Mouse (Mus musculus) brown adipose tissue, adult 24 weeks (tissue): ENCODE results near the gene Arid1b. TPM values are rescaled to one million over a fixed set of nuclear protein-coding genes. Genes with fewer than 3 reads are reported as not detected.

ENCODE experiments used
- H3K27ac ChIP-seq: fragments of 200-500 bp; replicated peaks from 2 replicates; pipeline ENCODE4 v1.5.1; 2012; ENCODE audit warnings: low read depth, mild to moderate bottlenecking, low read length
- H3K4me1 ChIP-seq: fragments of 200-500 bp; 2 replicates; pipeline ENCODE4 v1.6.1; 2012; ENCODE audit warnings: low read length, mixed read lengths; ENCODE audit not compliant: control insufficient read depth, insufficient read depth, insufficient read length
- H3K4me3 ChIP-seq: fragments of 200-500 bp; 2 replicates; pipeline ENCODE4 v1.5.1; 2012; ENCODE audit warnings: low read depth, mild to moderate bottlenecking, low read length, moderate library complexity; ENCODE audit not compliant: insufficient read depth
- polyA plus RNA-seq: library from polyadenylated mRNA; stranded (reverse); fragments of >200 nt; gene quantifications from 2 replicates; pipeline ENCODE4 v1.2.4, GENCODE M21; 2012; ENCODE audit not compliant: missing spikeins, insufficient read depth, insufficient read length

Arid1b gene
- polyA plus RNA-seq, 1 experiment = 13.9 TPM

- H3K27ac ChIP-seq = no peak overlapping the region
- no peak overlapping the region for H3K4me3 ChIP-seq
- peaks cover 60% of the 10 kb centered on the region for H3K4me1 ChIP-seq
Observed at GRCm38 (mm10) chr17:5002937-5003508, 8.9 kb downstream of the Arid1b start.

- 0 out of 2 replicates have a peak overlapping the region, but pooled peaks have one; percentile 2 for H3K27ac ChIP-seq
- peaks cover 71% of the 10 kb centered on the region for H3K4me1 ChIP-seq
- no peak overlapping the region for H3K4me3 ChIP-seq
Observed at GRCm38 (mm10) chr17:5004266-5004665, 10.1 kb downstream of the Arid1b start.

- Histone ChIP-seq H3K27ac (0 out of 2 replicates have a peak overlapping the region, but pooled peaks have one; percentile 2), H3K4me3 (no peak overlapping the region), H3K4me1 (peaks cover 75% of the 10 kb centered on the region)
Observed at GRCm38 (mm10) chr17:5004706-5005105, 10.6 kb downstream of the Arid1b start.

- H3K4me1 ChIP-seq = peaks cover 71% of the 10 kb centered on the region
- no peak overlapping the region for H3K4me3 ChIP-seq
- peak overlapping the region; percentile 15; the same call in 1 of the 2 replicates for H3K27ac ChIP-seq
Observed at GRCm38 (mm10) chr17:5005285-5005684, 11.2 kb downstream of the Arid1b start.

- Histone ChIP-seq H3K4me3 (no peak overlapping the region), H3K27ac (no peak overlapping the region), H3K4me1 (peaks cover 64% of the 10 kb centered on the region)
Observed at GRCm38 (mm10) chr17:5007156-5007658, 13.1 kb downstream of the Arid1b start.

- H3K4me3 ChIP-seq = no peak overlapping the region
- no peak overlapping the region for H3K27ac ChIP-seq
- peaks cover 65% of the 10 kb centered on the region for H3K4me1 ChIP-seq
Observed at GRCm38 (mm10) chr17:5008236-5008635, 14.1 kb downstream of the Arid1b start.

- Histone ChIP-seq H3K27ac (no peak overlapping the region), H3K4me3 (no peak overlapping the region), H3K4me1 (peaks cover 63% of the 10 kb centered on the region)
Observed at GRCm38 (mm10) chr17:5008761-5009160, 14.6 kb downstream of the Arid1b start.

- Histone ChIP-seq H3K4me3 (no peak overlapping the region), H3K27ac (no peak overlapping the region), H3K4me1 (peaks cover 63% of the 10 kb centered on the region)
Observed at GRCm38 (mm10) chr17:5009526-5010260, 15.6 kb downstream of the Arid1b start.

GRCm38 (mm10) chr17:5010781-5011180 is 16.6 kb downstream of the Arid1b start:
- no peak overlapping the region for H3K27ac ChIP-seq
- H3K4me3 ChIP-seq = no peak overlapping the region
- peaks cover 55% of the 10 kb centered on the region for H3K4me1 ChIP-seq

GRCm38 (mm10) chr17:5012091-5012490 is 18.0 kb downstream of the Arid1b start:
- peaks cover 49% of the 10 kb centered on the region for H3K4me1 ChIP-seq
- H3K27ac ChIP-seq = no peak overlapping the region
- H3K4me3 ChIP-seq = no peak overlapping the region

- H3K4me3 ChIP-seq = no peak overlapping the region
- H3K4me1 ChIP-seq = peaks cover 45% of the 10 kb centered on the region
- 0 out of 2 replicates have a peak overlapping the region, but pooled peaks have one; percentile 15 for H3K27ac ChIP-seq
Observed at GRCm38 (mm10) chr17:5012517-5012916, 18.4 kb downstream of the Arid1b start.

GRCm38 (mm10) chr17:5014327-5014957 is 20.3 kb downstream of the Arid1b start:
- Histone ChIP-seq H3K4me3 (no peak overlapping the region), H3K27ac (peak overlapping the region; percentile 16; the same call in 1 of the 2 replicates), H3K4me1 (peaks cover 31% of the 10 kb centered on the region)

- H3K4me1 ChIP-seq = peaks cover 37% of the 10 kb centered on the region
- H3K4me3 ChIP-seq = no peak overlapping the region
- no peak overlapping the region for H3K27ac ChIP-seq
Observed at GRCm38 (mm10) chr17:5016404-5016803, 22.3 kb downstream of the Arid1b start.

- no peak overlapping the region for H3K27ac ChIP-seq
- H3K4me1 ChIP-seq = peaks cover 40% of the 10 kb centered on the region
- no peak overlapping the region for H3K4me3 ChIP-seq
Observed at GRCm38 (mm10) chr17:5017065-5017464, 22.9 kb downstream of the Arid1b start.

GRCm38 (mm10) chr17:5021303-5022003 is 27.3 kb downstream of the Arid1b start:
- Histone ChIP-seq H3K4me3 (no peak overlapping the region), H3K27ac (no peak overlapping the region), H3K4me1 (peaks cover 33% of the 10 kb centered on the region)
